Mouse (Mus musculus): ENCODE measurements around the gene Ppp4r1.

Ppp4r1 gene

GRCm38 (mm10) chr17:65782551-65783141 is at the start of gene Ppp4r1:
TSS of gene Ppp4r1 (plus strand) at chr17:65782573.
- DNase-seq (ENCODE audit: extremely low spot score, low read depth, low spot score) = no peak

GRCm38 (mm10) chr17:65732666-65733065 is 49.7 kb upstream of the Ppp4r1 start:
- no peak for DNase-seq (ENCODE audit: extremely low spot score, low read depth, low spot score)

GRCm38 (mm10) chr17:65735088-65735487 is 47.3 kb upstream of the Ppp4r1 start:
- DNase-seq (ENCODE audit: extremely low spot score, low read depth, low spot score) = no peak

GRCm38 (mm10) chr17:65737175-65737574 is 45.2 kb upstream of the Ppp4r1 start:
- DNase-seq (ENCODE audit: extremely low spot score, low read depth, low spot score) = no peak

GRCm38 (mm10) chr17:65737622-65738021 is 44.8 kb upstream of the Ppp4r1 start:
- no peak for DNase-seq (ENCODE audit: extremely low spot score, low read depth, low spot score)

- DNase-seq (ENCODE audit: extremely low spot score, low read depth, low spot score) = no peak
Measured at GRCm38 (mm10) chr17:65739874-65740725, 42.3 kb upstream of the Ppp4r1 start.

GRCm38 (mm10) chr17:65741565-65741964 is 40.8 kb upstream of the Ppp4r1 start:
- DNase-seq (ENCODE audit: extremely low spot score, low read depth, low spot score) = no peak

GRCm38 (mm10) chr17:65742245-65742905 is 40.0 kb upstream of the Ppp4r1 start:
- DNase-seq (ENCODE audit: extremely low spot score, low read depth, low spot score) = no peak

- DNase-seq (ENCODE audit: extremely low spot score, low read depth, low spot score) = no peak
Measured at GRCm38 (mm10) chr17:65742969-65743368, 39.4 kb upstream of the Ppp4r1 start.

- DNase-seq (ENCODE audit: extremely low spot score, low read depth, low spot score) = no peak
Measured at GRCm38 (mm10) chr17:65743664-65744330, 38.6 kb upstream of the Ppp4r1 start.

GRCm38 (mm10) chr17:65746314-65746713 is 36.1 kb upstream of the Ppp4r1 start:
- DNase-seq (ENCODE audit: extremely low spot score, low read depth, low spot score) = no peak

- no peak for DNase-seq (ENCODE audit: extremely low spot score, low read depth, low spot score)
Measured at GRCm38 (mm10) chr17:65748997-65749396, 33.4 kb upstream of the Ppp4r1 start.

GRCm38 (mm10) chr17:65749803-65750202 is 32.6 kb upstream of the Ppp4r1 start:
- DNase-seq (ENCODE audit: extremely low spot score, low read depth, low spot score) = no peak

- DNase-seq (ENCODE audit: extremely low spot score, low read depth, low spot score) = no peak
Measured at GRCm38 (mm10) chr17:65750301-65750700, 32.1 kb upstream of the Ppp4r1 start.

- DNase-seq (ENCODE audit: extremely low spot score, low read depth, low spot score) = no peak
Measured at GRCm38 (mm10) chr17:65753130-65753529, 29.2 kb upstream of the Ppp4r1 start.

- no peak for DNase-seq (ENCODE audit: extremely low spot score, low read depth, low spot score)
Measured at GRCm38 (mm10) chr17:65755857-65756256, 26.5 kb upstream of the Ppp4r1 start.

GRCm38 (mm10) chr17:65757150-65757549 is 25.2 kb upstream of the Ppp4r1 start:
- DNase-seq (ENCODE audit: extremely low spot score, low read depth, low spot score) = no peak

- DNase-seq (ENCODE audit: extremely low spot score, low read depth, low spot score) = no peak
Measured at GRCm38 (mm10) chr17:65763221-65763620, 19.2 kb upstream of the Ppp4r1 start.

- no peak for DNase-seq (ENCODE audit: extremely low spot score, low read depth, low spot score)
Measured at GRCm38 (mm10) chr17:65768486-65768885, 13.9 kb upstream of the Ppp4r1 start.

GRCm38 (mm10) chr17:65770982-65771915 is 11.1 kb upstream of the Ppp4r1 start:
- DNase-seq (ENCODE audit: extremely low spot score, low read depth, low spot score) = no peak
